Comparison of ENCODE assay signal across 26 mouse cellular contexts in genomic region chr11:114931041-114931440, GRCm38 (mm10). TPM values are rescaled to one million over a fixed set of nuclear protein-coding genes. Genes with fewer than 3 reads are reported as not detected.
DNase-seq lines count a peak whose midpoint lies in the region; ATAC-seq and TF ChIP-seq lines count a peak whose summit lies in the region.
"Had no signal": no experiment of that assay in that cellular context is flagged by ENCODE, and none has a peak within 500 bp of the region (broad histone marks: within the 10 kb centered on the region; RNA-seq: fewer than 3 reads in every experiment).

No protein-coding gene starts in this region.

- no peak overlapping the region for H3K4me3 ChIP-seq in liver, embryonic 15.5 days (replicated peaks)
- H3K4me3 ChIP-seq in liver, embryonic 11.5 days (ENCODE audit: low read depth, low read length) = no peak overlapping the region
- peak overlapping the region; percentile 59 for H3K4me3 ChIP-seq in bone marrow, adult 2 months (replicated peaks; ENCODE audit: control insufficient read depth, low read depth, low read length)
- no peak overlapping the region for H3K4me3 ChIP-seq in intestine, postnatal 0 days (ENCODE audit: low read depth, low read length)
- no peak overlapping the region for H3K4me3 ChIP-seq in intestine, embryonic 16.5 days (ENCODE audit: low read length)
- H3K4me3 ChIP-seq: gastrocnemius, adult 2 months; intestine, embryonic 15.5 days; kidney, embryonic 15.5 days; limb, embryonic 12.5 days; midbrain, embryonic 12.5 days; neural tube, embryonic 12.5 days had no signal

- no peaks in the 10 kb centered on the region for H3K9me3 ChIP-seq in liver, embryonic 15.5 days (replicated peaks)
- no peaks in the 10 kb centered on the region for H3K9me3 ChIP-seq in liver, embryonic 11.5 days (ENCODE audit: control insufficient read depth, low read length)
- H3K9me3 ChIP-seq in intestine, postnatal 0 days (ENCODE audit: control insufficient read depth) = no peaks in the 10 kb centered on the region
- no peaks in the 10 kb centered on the region for H3K9me3 ChIP-seq in intestine, embryonic 16.5 days (ENCODE audit: control insufficient read depth, low read length)
- H3K9me3 ChIP-seq: intestine, embryonic 15.5 days; kidney, embryonic 15.5 days; limb, embryonic 12.5 days; midbrain, embryonic 12.5 days; neural tube, embryonic 12.5 days had no signal

- peak; percentile 13; the same call in 1 of the 2 replicates for TF ChIP-seq POLR2A in bone marrow, adult 2 months (IDR thresholded peaks at IDR 0.05; ENCODE audit: borderline replicate concordance, control insufficient read depth, low read depth, low read length)

- no peak for TF ChIP-seq CTCF in bone marrow, adult 2 months (IDR thresholded peaks at IDR 0.05; ENCODE audit: control insufficient read depth, insufficient read depth, low read length)
- TF ChIP-seq CTCF in intestine, postnatal 0 days (IDR thresholded peaks at IDR 0.05; ENCODE audit: low read depth) = no peak

- no peaks in the 10 kb centered on the region for H3K36me3 ChIP-seq in liver, embryonic 15.5 days (replicated peaks)
- no peaks in the 10 kb centered on the region for H3K36me3 ChIP-seq in liver, embryonic 11.5 days (ENCODE audit: control insufficient read depth, insufficient read depth, low read length)
- no peaks in the 10 kb centered on the region for H3K36me3 ChIP-seq in intestine, postnatal 0 days (ENCODE audit: control insufficient read depth, insufficient read depth)
- H3K36me3 ChIP-seq in intestine, embryonic 16.5 days (ENCODE audit: control insufficient read depth, insufficient read depth, low read length) = no peaks in the 10 kb centered on the region
- H3K36me3 ChIP-seq: intestine, embryonic 15.5 days; kidney, embryonic 15.5 days; limb, embryonic 12.5 days; midbrain, embryonic 12.5 days; neural tube, embryonic 12.5 days had no signal

- WGBS in liver, embryonic 15.5 days (ENCODE audit: insufficient replicate concordance) = 45% methylated on average over 5 of the region's 5 CpGs
- 66% methylated on average over 5 of the region's 5 CpGs for WGBS in liver, embryonic 11.5 days
- 18% methylated on average over 5 of the region's 5 CpGs for WGBS in bone marrow, adult 2 months
- WGBS in intestine, postnatal 0 days = 74% methylated on average over 5 of the region's 5 CpGs
- 82% methylated on average over 5 of the region's 5 CpGs for WGBS in intestine, embryonic 16.5 days

- no peak for DNase-seq in liver, embryonic 11.5 days (ENCODE audit: low spot score)
- no peak for DNase-seq in gastrocnemius, adult 18-20 months (ENCODE audit: low spot score)
- DNase-seq: adrenal gland, postnatal 10 days; cerebellum, adult 18-20 months; gastrocnemius, adult 2 months; heart, postnatal 10 days; thymus, adult 18-20 months had no signal

- peaks cover 6% of the 10 kb centered on the region for H3K4me1 ChIP-seq in liver, embryonic 15.5 days (replicated peaks)
- H3K4me1 ChIP-seq in liver, embryonic 11.5 days (replicated peaks; ENCODE audit: control insufficient read depth, insufficient read depth, low read length) = no peaks in the 10 kb centered on the region
- peaks cover 7% of the 10 kb centered on the region; the same call in 1 of the 2 replicates for H3K4me1 ChIP-seq in bone marrow, adult 2 months (ENCODE audit: control insufficient read depth, insufficient read depth, low read length)
- no peaks in the 10 kb centered on the region for H3K4me1 ChIP-seq in intestine, postnatal 0 days (replicated peaks; ENCODE audit: control insufficient read depth, insufficient read depth, low read length)
- H3K4me1 ChIP-seq in intestine, embryonic 16.5 days (ENCODE audit: control insufficient read depth, insufficient read depth, low read length) = no peaks in the 10 kb centered on the region
- H3K4me1 ChIP-seq: intestine, embryonic 15.5 days; kidney, embryonic 15.5 days; limb, embryonic 12.5 days; midbrain, embryonic 12.5 days; neural tube, embryonic 12.5 days had no signal

- H3K9ac ChIP-seq in liver, embryonic 15.5 days = no peak overlapping the region
- H3K9ac ChIP-seq in liver, embryonic 11.5 days (ENCODE audit: low read depth, low read length) = no peak overlapping the region
- H3K9ac ChIP-seq in intestine, postnatal 0 days (ENCODE audit: low read depth, low read length) = no peak overlapping the region
- no peak overlapping the region for H3K9ac ChIP-seq in intestine, embryonic 16.5 days (ENCODE audit: low read depth, low read length)
- H3K9ac ChIP-seq: hindbrain, embryonic 14.5 days; intestine, embryonic 15.5 days; kidney, embryonic 15.5 days; limb, embryonic 12.5 days; midbrain, embryonic 12.5 days; neural tube, embryonic 12.5 days had no signal

- no peak overlapping the region for H3K4me2 ChIP-seq in liver, embryonic 15.5 days
- H3K4me2 ChIP-seq in liver, embryonic 11.5 days = no peak overlapping the region
- H3K4me2 ChIP-seq in intestine, postnatal 0 days (replicated peaks; ENCODE audit: low read depth) = no peak overlapping the region
- no peak overlapping the region for H3K4me2 ChIP-seq in intestine, embryonic 16.5 days (ENCODE audit: low read depth, low read length)
- H3K4me2 ChIP-seq: heart, embryonic 11.5 days; hindbrain, embryonic 14.5 days; intestine, embryonic 15.5 days; kidney, embryonic 15.5 days; limb, embryonic 12.5 days; midbrain, embryonic 12.5 days; neural tube, embryonic 12.5 days had no signal

- H3K27ac ChIP-seq in liver, embryonic 15.5 days (replicated peaks) = 0 out of 2 replicates have a peak overlapping the region, but pooled peaks have one; percentile 19
- no peak overlapping the region for H3K27ac ChIP-seq in liver, embryonic 11.5 days (ENCODE audit: low read depth, low read length)
- peak overlapping the region; percentile 78 for H3K27ac ChIP-seq in bone marrow, adult 2 months (ENCODE audit: control insufficient read depth, insufficient read depth, low read depth, low read length, poor library complexity)
- H3K27ac ChIP-seq in intestine, postnatal 0 days (ENCODE audit: low read depth, low read length) = no peak overlapping the region
- no peak overlapping the region for H3K27ac ChIP-seq in intestine, embryonic 16.5 days (ENCODE audit: low read length)
- H3K27ac ChIP-seq: hindbrain, embryonic 14.5 days; intestine, embryonic 15.5 days; kidney, embryonic 15.5 days; limb, embryonic 12.5 days; midbrain, embryonic 12.5 days; neural tube, embryonic 12.5 days had no signal

- no peaks in the 10 kb centered on the region for H3K27me3 ChIP-seq in liver, embryonic 15.5 days
- H3K27me3 ChIP-seq in liver, embryonic 11.5 days (replicated peaks; ENCODE audit: control insufficient read depth, insufficient read depth, low read length) = no peaks in the 10 kb centered on the region
- H3K27me3 ChIP-seq in intestine, postnatal 0 days (replicated peaks; ENCODE audit: control insufficient read depth, insufficient read depth, low read length) = no peaks in the 10 kb centered on the region
- no peaks in the 10 kb centered on the region for H3K27me3 ChIP-seq in intestine, embryonic 16.5 days (replicated peaks; ENCODE audit: control insufficient read depth, insufficient read depth, low read length)
- H3K27me3 ChIP-seq: intestine, embryonic 15.5 days; kidney, embryonic 15.5 days; midbrain, embryonic 12.5 days; neural tube, embryonic 12.5 days; Patski had no signal

- ATAC-seq in liver, embryonic 15.5 days (ENCODE audit: insufficient read depth) = no peak
- no peak for ATAC-seq in liver, embryonic 11.5 days (replicated peaks; ENCODE audit: low FRiP score)
- ATAC-seq in common myeloid progenitor, adult 5-6 weeks (replicated peaks; ENCODE audit: low read depth, poor library complexity, severe bottlenecking) = peak; percentile 82
- ATAC-seq in megakaryocyte, adult 5-6 weeks (ENCODE audit: poor library complexity, severe bottlenecking) = peak; percentile 77
- ATAC-seq in intestine, postnatal 0 days = no peak
- ATAC-seq in intestine, embryonic 16.5 days = no peak
- ATAC-seq: intestine, embryonic 15.5 days; Patski had no signal

RNA-seq across cellular contexts. Expression of gene Cd300lb, which starts 3.1 kb away (rescaled TPM):
- 1.3 and 1.5 TPM in 2 replicates for polyA plus RNA-seq in liver, embryonic 15.5 days (2015; fragmentation: Nextera tagmentation; extraction: Ambion mirVana)
- polyA plus RNA-seq in liver, embryonic 11.5 days (2014; fragmentation: Nextera tagmentation; extraction: Ambion mirVana) = 0.49 and 0.55 TPM in 2 replicates
- polyA plus RNA-seq in bone marrow, adult 2 months (2011; ENCODE audit: insufficient read depth, insufficient read length, low replicate concordance, missing spikeins) = 3.1 and 17.5 TPM in 2 replicates
- total RNA-seq in common myeloid progenitor, adult 5-6 weeks (2017) = 8.5 and 9.5 TPM in 2 replicates
- 107 TPM in 2 replicates for total RNA-seq in megakaryocyte, adult 5-6 weeks (2015)
- 82.9 and 97.3 TPM in 2 replicates for total RNA-seq in megakaryocyte, adult 5-6 weeks (2017)
- polyA plus RNA-seq in intestine, postnatal 0 days (2015; fragmentation: Nextera tagmentation; extraction: Ambion mirVana) = 0.07 and 0.14 TPM in 2 replicates
- under 1 TPM; 0.09 to 0.24 TPM for total RNA-seq in gastrocnemius, adult 18-20 months (2021)
- polyA plus RNA-seq in intestine, embryonic 16.5 days (2015; fragmentation: Nextera tagmentation; extraction: Ambion mirVana) = 0.23 and 0.33 TPM in 2 replicates
- total RNA-seq: left cerebral cortex, postnatal 10 days had no signal
- polyA plus RNA-seq: limb, embryonic 12.5 days; neural tube, embryonic 12.5 days had no signal

RNA-seq across cellular contexts. Expression of gene Cd300c, which starts 37.9 kb away (rescaled TPM):
- polyA plus RNA-seq in liver, embryonic 15.5 days (2015; fragmentation: Nextera tagmentation; extraction: Ambion mirVana) = not detected in 2 replicates
- not detected in 2 replicates for polyA plus RNA-seq in liver, embryonic 11.5 days (2014; fragmentation: Nextera tagmentation; extraction: Ambion mirVana)
- polyA plus RNA-seq in bone marrow, adult 2 months (2011; ENCODE audit: insufficient read depth, insufficient read length, low replicate concordance, missing spikeins) = 4.0 and 12.7 TPM in 2 replicates
- 2.7 TPM in 1 of 2 replicates, not detected in the other for total RNA-seq in common myeloid progenitor, adult 5-6 weeks (2017)
- total RNA-seq in megakaryocyte, adult 5-6 weeks (2015) = 8.6 and 13.3 TPM in 2 replicates
- total RNA-seq in megakaryocyte, adult 5-6 weeks (2017) = 1.3 and 3.1 TPM in 2 replicates
- not detected in 2 replicates for polyA plus RNA-seq in intestine, postnatal 0 days (2015; fragmentation: Nextera tagmentation; extraction: Ambion mirVana)
- not detected for total RNA-seq in gastrocnemius, adult 18-20 months (2021)
- polyA plus RNA-seq in intestine, embryonic 16.5 days (2015; fragmentation: Nextera tagmentation; extraction: Ambion mirVana) = not detected in 2 replicates
- total RNA-seq: adrenal gland, postnatal 10 days; gastrocnemius, adult 2 months; heart, postnatal 10 days; layer of hippocampus, postnatal 14 days; left cerebral cortex, postnatal 10 days had no signal
- polyA plus RNA-seq: forebrain, embryonic 11.5 days; heart, embryonic 11.5 days; hindbrain, embryonic 14.5 days; intestine, embryonic 15.5 days; kidney, embryonic 15.5 days; limb, embryonic 12.5 days; lung, embryonic 16.5 days; midbrain, embryonic 12.5 days; neural tube, embryonic 12.5 days; Patski; small intestine, adult 2 months had no signal

RNA-seq across cellular contexts. Expression of gene Cd300a, which starts 41.2 kb away (rescaled TPM):
- polyA plus RNA-seq in liver, embryonic 15.5 days (2015; fragmentation: Nextera tagmentation; extraction: Ambion mirVana) = 7.3 and 7.8 TPM in 2 replicates
- polyA plus RNA-seq in liver, embryonic 11.5 days (2014; fragmentation: Nextera tagmentation; extraction: Ambion mirVana) = 4.1 and 5.4 TPM in 2 replicates
- polyA plus RNA-seq in bone marrow, adult 2 months (2011; ENCODE audit: insufficient read depth, insufficient read length, low replicate concordance, missing spikeins) = 4.7 and 15.1 TPM in 2 replicates
- 11.4 and 24.8 TPM in 2 replicates for total RNA-seq in common myeloid progenitor, adult 5-6 weeks (2017)
- 38.1 and 38.5 TPM in 2 replicates for total RNA-seq in megakaryocyte, adult 5-6 weeks (2015)
- total RNA-seq in megakaryocyte, adult 5-6 weeks (2017) = 71.1 and 83.8 TPM in 2 replicates
- polyA plus RNA-seq in intestine, postnatal 0 days (2015; fragmentation: Nextera tagmentation; extraction: Ambion mirVana) = 2.2 and 2.3 TPM in 2 replicates
- under 1 TPM; 0.59 to 0.81 TPM for total RNA-seq in gastrocnemius, adult 18-20 months (2021)
- 2.5 and 2.6 TPM in 2 replicates for polyA plus RNA-seq in intestine, embryonic 16.5 days (2015; fragmentation: Nextera tagmentation; extraction: Ambion mirVana)

RNA-seq across cellular contexts. Expression of gene Cd300ld, which starts 58.7 kb away (rescaled TPM):
- polyA plus RNA-seq in liver, embryonic 15.5 days (2015; fragmentation: Nextera tagmentation; extraction: Ambion mirVana) = 1.2 and 1.3 TPM in 2 replicates
- 0.45 and 0.95 TPM in 2 replicates for polyA plus RNA-seq in liver, embryonic 11.5 days (2014; fragmentation: Nextera tagmentation; extraction: Ambion mirVana)
- polyA plus RNA-seq in bone marrow, adult 2 months (2011; ENCODE audit: insufficient read depth, insufficient read length, low replicate concordance, missing spikeins) = 5.2 and 10.5 TPM in 2 replicates
- total RNA-seq in common myeloid progenitor, adult 5-6 weeks (2017) = 0.55 TPM in 1 of 2 replicates, not detected in the other
- 28.7 and 33.7 TPM in 2 replicates for total RNA-seq in megakaryocyte, adult 5-6 weeks (2015)
- total RNA-seq in megakaryocyte, adult 5-6 weeks (2017) = 28.9 and 30.5 TPM in 2 replicates
- polyA plus RNA-seq in intestine, postnatal 0 days (2015; fragmentation: Nextera tagmentation; extraction: Ambion mirVana) = 0.10 TPM in 2 replicates
- under 1 TPM; 0.11 to 0.33 TPM for total RNA-seq in gastrocnemius, adult 18-20 months (2021)
- polyA plus RNA-seq in intestine, embryonic 16.5 days (2015; fragmentation: Nextera tagmentation; extraction: Ambion mirVana) = 0.16 and 0.22 TPM in 2 replicates
- polyA plus RNA-seq: forebrain, embryonic 11.5 days; heart, embryonic 11.5 days; limb, embryonic 12.5 days had no signal

Comparison
In these comparisons a context has a peak if more than half of its experiments do, and no peak if none do; other contexts are left out.
1. H3K27ac ChIP-seq: peak in liver, embryonic 15.5 days (single experiment) and bone marrow, adult 2 months (single experiment); none in liver, embryonic 11.5 days (single experiment), intestine, postnatal 0 days (single experiment) and intestine, embryonic 16.5 days (single experiment).
2. ATAC-seq: peak in common myeloid progenitor, adult 5-6 weeks (single experiment) and megakaryocyte, adult 5-6 weeks (single experiment); none in liver, embryonic 15.5 days (single experiment), liver, embryonic 11.5 days (single experiment), intestine, postnatal 0 days (single experiment) and intestine, embryonic 16.5 days (single experiment).